In genomic region chr8:108796882-108797281, GRCm38 (mm10) we compare ENCODE assay signal across 21 mouse cellular contexts.
DNase-seq lines count a peak whose midpoint lies in the region; ATAC-seq and TF ChIP-seq lines count a peak whose summit lies in the region.
"Had no signal": no experiment of that assay in that cellular context is flagged by ENCODE, and none has a peak within 500 bp of the region (broad histone marks: within the 10 kb centered on the region; RNA-seq: fewer than 3 reads in every experiment).

No protein-coding gene starts in this region.

- H3K9ac ChIP-seq in heart, embryonic 13.5 days: no peak overlapping the region
- H3K9ac ChIP-seq in heart, embryonic 11.5 days (ENCODE audit: low read depth, low read length): no peak overlapping the region
- no peak overlapping the region for H3K9ac ChIP-seq in kidney, embryonic 16.5 days (replicated peaks; ENCODE audit: low read length)
- H3K9ac ChIP-seq: forebrain, embryonic 15.5 days; heart, embryonic 12.5 days had no signal

- peaks cover 10% of the 10 kb centered on the region for H3K9me3 ChIP-seq in heart, embryonic 13.5 days
- 0 out of 2 replicates have a peak, but pooled peaks cover 2% of the 10 kb centered on the region for H3K9me3 ChIP-seq in heart, embryonic 11.5 days (replicated peaks; ENCODE audit: control insufficient read depth, low read length)
- H3K9me3 ChIP-seq in kidney, embryonic 16.5 days (ENCODE audit: low read length): peaks cover 30% of the 10 kb centered on the region
- H3K9me3 ChIP-seq: forebrain, embryonic 15.5 days had no signal

- peaks cover 26% of the 10 kb centered on the region for H3K4me1 ChIP-seq in heart, embryonic 13.5 days
- peaks cover 10% of the 10 kb centered on the region; the same call in 1 of the 2 replicates for H3K4me1 ChIP-seq in heart, embryonic 11.5 days (ENCODE audit: control insufficient read depth, insufficient read depth, low read length)
- peaks cover 21% of the 10 kb centered on the region for H3K4me1 ChIP-seq in kidney, embryonic 16.5 days (ENCODE audit: insufficient read depth, low read length)
- peaks cover 4% of the 10 kb centered on the region; the same call in 1 of the 2 replicates for H3K4me1 ChIP-seq in cerebellum, adult 2 months (ENCODE audit: control insufficient read depth, insufficient read depth, low read length)

- TF ChIP-seq CTCF in cerebellum, adult 2 months (IDR thresholded peaks at IDR 0.05; ENCODE audit: borderline replicate concordance, insufficient read depth, low read depth, low read length): no peak

- no peak for TF ChIP-seq POLR2A in myocyte (IDR thresholded peaks at IDR 0.05; ENCODE audit: insufficient read length, low read depth)
- no peak for TF ChIP-seq POLR2A in cerebellum, adult 2 months (IDR thresholded peaks at IDR 0.05; ENCODE audit: borderline replicate concordance, insufficient read depth, low read length)

- no peak overlapping the region for H3K4me3 ChIP-seq in heart, embryonic 13.5 days
- no peak overlapping the region for H3K4me3 ChIP-seq in heart, embryonic 11.5 days (ENCODE audit: low read depth, low read length)
- H3K4me3 ChIP-seq in kidney, embryonic 16.5 days (ENCODE audit: low read length): no peak overlapping the region
- no peak overlapping the region for H3K4me3 ChIP-seq in myocyte
- no peak overlapping the region for H3K4me3 ChIP-seq in cerebellum, adult 2 months (replicated peaks; ENCODE audit: insufficient read depth, low read depth, low read length)
- H3K4me3 ChIP-seq: forebrain, embryonic 15.5 days; gastrocnemius, adult 2 months; heart, embryonic 12.5 days had no signal

- DNase-seq in kidney, postnatal 10 days: no peak
- peak; percentile 53 for DNase-seq in 3T3-L1 (ENCODE audit: low read depth, low spot score)
- DNase-seq in cerebellum, adult 2 months: no peak
- DNase-seq in cerebellum, postnatal 10 days: no peak
- DNase-seq: cerebellum, adult 8-10 months; cerebellum, postnatal 36 days; gastrocnemius, adult 2 months; gastrocnemius, postnatal 36 days; heart, adult 18-20 months; kidney, adult 2 months; kidney, postnatal 14 days; layer of hippocampus, adult 9-11 months; thymus, postnatal 14 days had no signal

- no peak overlapping the region for H3K4me2 ChIP-seq in heart, embryonic 13.5 days
- H3K4me2 ChIP-seq in heart, embryonic 11.5 days: no peak overlapping the region
- H3K4me2 ChIP-seq in kidney, embryonic 16.5 days (replicated peaks; ENCODE audit: low read depth, low read length): no peak overlapping the region
- H3K4me2 ChIP-seq in myocyte (ENCODE audit: low read depth): peak overlapping the region; percentile 77
- H3K4me2 ChIP-seq: forebrain, embryonic 15.5 days; heart, embryonic 12.5 days; midbrain, embryonic 11.5 days had no signal

- 82% methylated on average over 3 of the region's 3 CpGs for WGBS in heart, embryonic 13.5 days
- 87% methylated on average over 3 of the region's 3 CpGs for WGBS in heart, embryonic 11.5 days (ENCODE audit: insufficient replicate concordance)
- WGBS in kidney, embryonic 16.5 days: 92% methylated on average over 3 of the region's 3 CpGs
- 95% methylated on average over 3 of the region's 3 CpGs for WGBS in cerebellum, adult 2 months

- H3K27ac ChIP-seq in heart, embryonic 13.5 days (replicated peaks): peak overlapping the region; percentile 56; the same call in 1 of the 2 replicates
- no peak overlapping the region for H3K27ac ChIP-seq in heart, embryonic 11.5 days (ENCODE audit: low read depth, low read length)
- peak overlapping the region; percentile 26; the same call in 1 of the 2 replicates for H3K27ac ChIP-seq in kidney, embryonic 16.5 days (ENCODE audit: low read length)
- no peak overlapping the region for H3K27ac ChIP-seq in cerebellum, adult 2 months (ENCODE audit: insufficient read depth, low read length)
- H3K27ac ChIP-seq: forebrain, embryonic 15.5 days; hindbrain, postnatal 0 days had no signal

- H3K79me2 ChIP-seq in myocyte (ENCODE audit: control insufficient read depth, insufficient read depth): peaks cover 20% of the 10 kb centered on the region

- H3ac ChIP-seq in myocyte (ENCODE audit: control insufficient read depth, insufficient read length): no peak overlapping the region

- ATAC-seq in heart, embryonic 13.5 days (ENCODE audit: extremely low read depth, insufficient number of reproducible peaks, low FRiP score, low TSS enrichment): no peak
- ATAC-seq in heart, embryonic 11.5 days (replicated peaks; ENCODE audit: insufficient number of reproducible peaks, low FRiP score, low TSS enrichment): no peak
- no peak for ATAC-seq in kidney, embryonic 16.5 days (ENCODE audit: low FRiP score, low TSS enrichment)
- ATAC-seq: forebrain, embryonic 15.5 days; hindbrain, postnatal 0 days had no signal

- no peaks in the 10 kb centered on the region for H3K27me3 ChIP-seq in heart, embryonic 13.5 days (replicated peaks)
- no peaks in the 10 kb centered on the region for H3K27me3 ChIP-seq in heart, embryonic 11.5 days (ENCODE audit: control insufficient read depth, insufficient read depth, low read length)
- H3K27me3 ChIP-seq in kidney, embryonic 16.5 days (ENCODE audit: insufficient read depth, low read length): no peaks in the 10 kb centered on the region
- H3K27me3 ChIP-seq in myocyte (ENCODE audit: control insufficient read depth, insufficient read depth, insufficient read length): no peaks in the 10 kb centered on the region
- no peaks in the 10 kb centered on the region for H3K27me3 ChIP-seq in cerebellum, adult 2 months (ENCODE audit: control insufficient read depth, insufficient read depth, low read length)
- H3K27me3 ChIP-seq: forebrain, embryonic 15.5 days; heart, embryonic 12.5 days had no signal

- H3K36me3 ChIP-seq in heart, embryonic 13.5 days: peaks cover 68% of the 10 kb centered on the region
- H3K36me3 ChIP-seq in heart, embryonic 11.5 days (ENCODE audit: control insufficient read depth, insufficient read depth, low read length): peaks cover 37% of the 10 kb centered on the region
- H3K36me3 ChIP-seq in kidney, embryonic 16.5 days (ENCODE audit: insufficient read depth, low read length): peaks cover 44% of the 10 kb centered on the region
- peaks cover 27% of the 10 kb centered on the region for H3K36me3 ChIP-seq in myocyte (ENCODE audit: control insufficient read depth, insufficient read depth)

TF ChIP-seq in myocyte, 11 proteins besides CTCF, POLR2A, EP300 and RAD21:
- no peak for TF ChIP-seq SRF (IDR thresholded peaks at IDR 0.05; ENCODE audit: control insufficient read depth, insufficient read length, low read depth)
- no peak for TF ChIP-seq MYOD1 (IDR thresholded peaks at IDR 0.05; ENCODE audit: control insufficient read depth in 1 of 3, insufficient read length in 2 of 3, low read depth in 2 of 3)
- TF ChIP-seq E2F4 (IDR thresholded peaks at IDR 0.05; ENCODE audit: insufficient read depth): no peak
- TF ChIP-seq USF1 (IDR thresholded peaks at IDR 0.05; ENCODE audit: low read depth): no peak
- TF ChIP-seq CEBPB (IDR thresholded peaks at IDR 0.05; ENCODE audit: insufficient read depth, poor library complexity, severe bottlenecking): no peak
- TF ChIP-seq POLR2AphosphoS2 (IDR thresholded peaks at IDR 0.05; ENCODE audit: insufficient read length, low read depth): no peak
- no peak for TF ChIP-seq REST (IDR thresholded peaks at IDR 0.05; ENCODE audit: insufficient read depth, insufficient read length)
- TF ChIP-seq TCF12 (IDR thresholded peaks at IDR 0.05; ENCODE audit: insufficient read depth, poor library complexity, severe bottlenecking): no peak
- no peak for TF ChIP-seq TCF3 (IDR thresholded peaks at IDR 0.05; ENCODE audit: insufficient read length, low read depth)
- TF ChIP-seq MYOG (IDR thresholded peaks at IDR 0.05; ENCODE audit: control insufficient read depth in 1 of 3, insufficient read depth in 1 of 3, insufficient read length in 2 of 3, low read depth in 2 of 3): no peak
- TF ChIP-seq MAX (IDR thresholded peaks at IDR 0.05; ENCODE audit: low read depth): no peak

Comparison
In these comparisons a context has a peak if more than half of its experiments do, and no peak if none do; other contexts are left out.
1. H3K27ac ChIP-seq: peak in heart, embryonic 13.5 days (single experiment) and kidney, embryonic 16.5 days (single experiment); none in heart, embryonic 11.5 days (single experiment) and cerebellum, adult 2 months (single experiment).